Mouse (Mus musculus) heart, adult 2 months (tissue): ENCODE data around the gene Ermap. TPM values are rescaled to one million over a fixed set of nuclear protein-coding genes. Genes with fewer than 3 reads are reported as not detected.
A peak's percentile ranks its signal among the peaks of the same experiment; 100 is the strongest.

Experiments
- DNase-seq, 2 experiments: peaks; one replicate each; pipeline ENCODE4 v3.0.0; 2021
- H3K27ac ChIP-seq: fragments of 200-600 bp; 2 replicates; pipeline ENCODE4 v1.8.1; 2022
- H3K27me3 ChIP-seq: fragments of 200-500 bp; 2 replicates; pipeline ENCODE4 v1.6.1; 2012; ENCODE audit warnings: mild to moderate bottlenecking, low read length, inconsistent platforms, mixed read lengths; ENCODE audit not compliant: control insufficient read depth, insufficient read depth
- H3K36me3 ChIP-seq: fragments of 200-500 bp; 2 replicates; pipeline ENCODE4 v1.6.1; 2012; ENCODE audit warnings: low read length, inconsistent platforms; ENCODE audit not compliant: control insufficient read depth, insufficient read depth
- H3K4me1 ChIP-seq: fragments of 200-500 bp; 2 replicates; pipeline ENCODE4 v1.6.1; 2011; ENCODE audit warnings: low read length; ENCODE audit not compliant: control insufficient read depth, insufficient read depth
- H3K4me3 ChIP-seq: fragments of 200-600 bp; 2 replicates; pipeline ENCODE4 v1.8.1; 2022
- H3K79me2 ChIP-seq: fragments of 200-500 bp; replicated peaks from 2 replicates; pipeline ENCODE4 v1.6.1; 2012; ENCODE audit warnings: mild to moderate bottlenecking, inconsistent platforms, low read length, moderate library complexity, mixed read lengths; ENCODE audit not compliant: control insufficient read depth, insufficient read depth
- H3K9ac ChIP-seq: fragments of 200-500 bp; 2 replicates; pipeline ENCODE4 v1.6.1; 2012; ENCODE audit warnings: low read depth, mild to moderate bottlenecking, control low read depth, inconsistent platforms, low read length, mixed read lengths
- CTCF ChIP-seq: fragments of 200-600 bp; IDR thresholded peaks from 2 replicates; pipeline ENCODE4 v1.8.1; 2022; ENCODE audit warnings: antibody characterized with exemption, mild to moderate bottlenecking, moderate library complexity
- EP300 ChIP-seq: fragments of 200-500 bp; IDR thresholded peaks from 2 replicates; pipeline ENCODE4 v1.6.1; 2011; ENCODE audit warnings: low read depth, low read length, control low read depth; ENCODE audit not compliant: insufficient read depth
- POLR2A ChIP-seq: fragments of 200-500 bp; IDR thresholded peaks from 2 replicates; pipeline ENCODE4 v1.6.1; 2011; ENCODE audit warnings: mild to moderate bottlenecking, low read depth, low read length, control low read depth; ENCODE audit not compliant: insufficient read depth
- WGBS: fragments of 180-500 bp; shearing (Covaris S2); methylation state at CpG from one replicate; pipeline ENCODE4 v1.1.7; 2018; 5-methylcytosine and 5-hydroxymethylcytosine counted together
- intact Hi-C: fragments of 180-260 bp; cut with DNase I; formaldehyde crosslinking; loops from one replicate; pipeline ENCODE4 v1.15.1; 2025
- polyA plus RNA-seq: library from polyadenylated mRNA; depleted of rRNA; stranded (reverse); fragments of >200 nt; gene quantifications from 2 replicates; pipeline ENCODE4 v1.2.3, GENCODE M21; 2012
- total RNA-seq, 2 experiments: library from RNA; stranded (reverse); gene quantifications; 2 replicates each; pipeline ENCODE4 v1.2.3; 2021

Ermap gene
- total and polyA plus RNA-seq, 3 experiments: 0.09 to 0.10 TPM; not detected in 1

GRCm38 (mm10) chr4:119172919-119173650 is 16.7 kb downstream of the Ermap start:
- Histone ChIP-seq H3K27me3 (no peaks in the 10 kb centered on the region), H3K36me3 (no peaks in the 10 kb centered on the region), H3K4me3 (peak overlapping the region; percentile 92), H3K4me1 (peaks cover 6% of the 10 kb centered on the region), H3K9ac (peak overlapping the region; percentile 85), H3K79me2 (0 out of 2 replicates have a peak, but pooled peaks cover 1% of the 10 kb centered on the region), H3K27ac (peak overlapping the region; percentile 89)
- no peak for DNase-seq
- 27% methylated on average over 18 of the region's 18 CpGs for WGBS
- intact Hi-C loops: loop anchor here (5.0 to 10.0 kb wide), 2 partner anchors 61 to 548 kb away; partner anchors contain the start of genes Cfap57 and Ebna1bp2
- TF ChIP-seq POLR2A (no peak), EP300 (no peak), CTCF (no peak)

GRCm38 (mm10) chr4:119167663-119168062 is 22.1 kb downstream of the Ermap start:
- TF ChIP-seq CTCF (peak; percentile 94), EP300 (peak; percentile 60; the same call in 1 of the 2 replicates), POLR2A (no peak)
- H3K79me2 ChIP-seq: 0 out of 2 replicates have a peak, but pooled peaks cover 1% of the 10 kb centered on the region
- no peak overlapping the region for H3K4me3 ChIP-seq
- H3K36me3 ChIP-seq: no peaks in the 10 kb centered on the region
- H3K27ac ChIP-seq: no peak overlapping the region
- DNase-seq: peak; percentile 73 to 76
- intact Hi-C loops: loop anchor here (1.0 kb wide), 1 partner anchor 162 kb away; no protein-coding TSS in a partner anchor
- WGBS: 5% methylated on average over 4 of the region's 4 CpGs
- H3K4me1 ChIP-seq: no peaks in the 10 kb centered on the region; the same call in 1 of the 2 replicates
- no peak overlapping the region for H3K9ac ChIP-seq
- H3K27me3 ChIP-seq: no peaks in the 10 kb centered on the region

GRCm38 (mm10) chr4:119167068-119167467 is 22.7 kb downstream of the Ermap start:
- Histone ChIP-seq H3K27me3 (no peaks in the 10 kb centered on the region), H3K4me3 (no peak overlapping the region), H3K4me1 (no peaks in the 10 kb centered on the region; the same call in 1 of the 2 replicates), H3K27ac (no peak overlapping the region), H3K79me2 (0 out of 2 replicates have a peak, but pooled peaks cover 1% of the 10 kb centered on the region), H3K36me3 (no peaks in the 10 kb centered on the region), H3K9ac (no peak overlapping the region)
- intact Hi-C loops: no loop called here
- TF ChIP-seq CTCF (no peak), EP300 (no peak), POLR2A (no peak)
- 89% methylated on average over 4 of the region's 4 CpGs for WGBS
- DNase-seq: no peak

GRCm38 (mm10) chr4:119165916-119166315 is 23.9 kb downstream of the Ermap start:
- WGBS: 48% methylated on average over 7 of the region's 7 CpGs
- DNase-seq: no peak
- H3K79me2 ChIP-seq: no peaks in the 10 kb centered on the region

GRCm38 (mm10) chr4:119162990-119163389 is 26.8 kb downstream of the Ermap start:
- 78% methylated on average over 4 of the region's 4 CpGs for WGBS
- Histone ChIP-seq H3K27ac (no peak overlapping the region), H3K9ac (no peak overlapping the region), H3K4me3 (no peak overlapping the region), H3K36me3 (no peaks in the 10 kb centered on the region), H3K4me1 (no peaks in the 10 kb centered on the region; the same call in 1 of the 2 replicates), H3K27me3 (no peaks in the 10 kb centered on the region), H3K79me2 (no peaks in the 10 kb centered on the region)
- DNase-seq: no peak
- intact Hi-C loops: no loop called here
- TF ChIP-seq CTCF: 0 out of 2 replicates have a peak, but pooled peaks have one; percentile 6
- no peak for TF ChIP-seq EP300
- TF ChIP-seq POLR2A: no peak

More at GRCm38 (mm10) chr4:119165916-119166315, 23.9 kb downstream of the Ermap start:
- no peak overlapping the region for H3K27ac ChIP-seq
- H3K4me1 ChIP-seq: no peaks in the 10 kb centered on the region; the same call in 1 of the 2 replicates
- no peak overlapping the region for H3K9ac ChIP-seq
- no peaks in the 10 kb centered on the region for H3K27me3 ChIP-seq
- no peaks in the 10 kb centered on the region for H3K36me3 ChIP-seq
- no peak overlapping the region for H3K4me3 ChIP-seq
- intact Hi-C loops: no loop called here
- TF ChIP-seq CTCF (no peak), EP300 (no peak), POLR2A (no peak)

GRCm38 (mm10) chr4:119161358-119161757 is 28.5 kb downstream of the Ermap start:
- TF ChIP-seq CTCF: no peak
- TF ChIP-seq POLR2A: no peak
- no peak for TF ChIP-seq EP300
- WGBS: 72% methylated on average over 3 of the region's 3 CpGs
- Histone ChIP-seq H3K4me1 (no peaks in the 10 kb centered on the region), H3K4me3 (no peak overlapping the region), H3K27ac (no peak overlapping the region), H3K27me3 (no peaks in the 10 kb centered on the region), H3K36me3 (no peaks in the 10 kb centered on the region), H3K9ac (no peak overlapping the region), H3K79me2 (no peaks in the 10 kb centered on the region)
- DNase-seq: no peak
- intact Hi-C loops: no loop called here
